Mouse (Mus musculus) liver, adult 2 months (tissue): ENCODE data around the gene Acd.

ENCODE experiments used
- CTCF ChIP-seq: fragments of 200-500 bp; IDR thresholded peaks from 2 replicates; pipeline ENCODE4 v1.5.1; 2011; ENCODE audit warnings: low read depth, low read length, control low read depth
- POLR2A ChIP-seq: fragments of 200-500 bp; IDR thresholded peaks from 2 replicates; pipeline ENCODE4 v1.6.1; 2011; ENCODE audit warnings: low read length, control low read depth; ENCODE audit not compliant: insufficient read depth; ENCODE audit errors: extremely low read depth

- TF ChIP-seq CTCF, result no peak
- no peak for TF ChIP-seq POLR2A
These were observed 6.7 kb downstream of the Acd start for GRCm38 (mm10) chr8:105694051-105694799.
